In the genomic region with DNA sequence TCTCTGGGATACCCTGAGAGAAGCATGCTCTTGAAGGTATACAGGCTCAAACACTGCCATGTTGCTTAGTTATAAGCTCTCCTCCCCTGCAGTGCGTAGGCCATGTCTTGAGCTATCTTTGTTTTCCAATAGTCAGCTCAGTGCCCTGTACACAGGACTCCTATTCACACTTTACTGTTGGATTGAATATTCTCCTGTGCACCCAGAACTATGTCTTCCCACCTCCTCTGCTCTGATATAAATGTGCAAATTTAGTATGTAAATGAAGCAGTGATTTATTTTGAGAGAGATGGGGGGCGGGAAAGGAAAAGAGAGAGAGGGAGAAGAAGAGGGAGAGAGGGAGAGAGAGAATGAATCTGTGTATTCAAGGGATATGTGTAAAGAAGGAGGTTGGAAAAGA, we compare ENCODE assay signal across 22 mouse cellular contexts.
DNase-seq lines count a peak whose midpoint lies in the region; ATAC-seq and TF ChIP-seq lines count a peak whose summit lies in the region.
"Had no signal": no experiment of that assay in that cellular context is flagged by ENCODE, and none has a peak within 500 bp of the region (broad histone marks: within the 10 kb centered on the region; RNA-seq: fewer than 3 reads in every experiment).

No protein-coding gene starts in this region.

- WGBS in heart, embryonic 12.5 days, result 90% methylated on average over 2 of the region's 2 CpGs
- WGBS in cerebellum, adult 2 months, result 88% methylated on average over 2 of the region's 2 CpGs

- H3K4me1 ChIP-seq in heart, embryonic 12.5 days (replicated peaks), result no peaks in the 10 kb centered on the region
- H3K4me1 ChIP-seq in cerebellum, adult 2 months (ENCODE audit: control insufficient read depth, insufficient read depth, low read length), result no peaks in the 10 kb centered on the region
- H3K4me1 ChIP-seq: embryonic facial prominence, embryonic 13.5 days; heart, embryonic 10.5 days; heart, embryonic 15.5 days had no signal

- no peak for ATAC-seq in heart, embryonic 12.5 days (ENCODE audit: insufficient number of reproducible peaks, low FRiP score)
- ATAC-seq: forebrain, embryonic 16.5 days had no signal

- H3K36me3 ChIP-seq in heart, embryonic 12.5 days, result no peaks in the 10 kb centered on the region
- H3K36me3 ChIP-seq: embryonic facial prominence, embryonic 13.5 days; forebrain, embryonic 12.5 days; heart, embryonic 10.5 days; heart, embryonic 15.5 days; hindbrain, embryonic 10.5 days had no signal

- intact Hi-C loops in left cerebral cortex, postnatal 14 days (cut with DNase I), result no loop called here
- intact Hi-C loops in heart, postnatal 25 days (cut with DNase I), result no loop called here

- TF ChIP-seq CTCF in cerebellum, adult 2 months (IDR thresholded peaks at IDR 0.05; ENCODE audit: borderline replicate concordance, insufficient read depth, low read depth, low read length), result no peak

- DNase-seq in right cerebral cortex, adult 2 months (ENCODE audit: low spot score in 2 of 2), result peak; percentile 37 to 48
- DNase-seq in right cerebral cortex, postnatal 14 days, result no peak
- peak; percentile 17 to 65 for DNase-seq in frontal cortex, postnatal 36 days (ENCODE audit: low spot score in 2 of 2)
- peak; percentile 20 to 63 for DNase-seq in left cerebral cortex, postnatal 14 days (ENCODE audit: low spot score in 2 of 2)
- no peak for DNase-seq in heart, postnatal 25 days (ENCODE audit: low spot score)
- DNase-seq in cerebellum, adult 2 months, result no peak
- DNase-seq: adrenal gland, adult 8-10 months; adrenal gland, postnatal 36 days; cerebellum, adult 11 months; cerebellum, adult 9-10 months; cerebellum, postnatal 25 days; gastrocnemius, postnatal 10 days; heart, adult 18-20 months; heart, postnatal 14 days had no signal

- no peak overlapping the region for H3K4me3 ChIP-seq in heart, embryonic 12.5 days
- H3K4me3 ChIP-seq in cerebellum, adult 2 months (replicated peaks; ENCODE audit: insufficient read depth, low read depth, low read length), result no peak overlapping the region
- H3K4me3 ChIP-seq: embryonic facial prominence, embryonic 13.5 days; forebrain, embryonic 12.5 days; heart, embryonic 10.5 days; heart, embryonic 15.5 days; hindbrain, embryonic 10.5 days had no signal

- H3K4me2 ChIP-seq in heart, embryonic 12.5 days, result no peak overlapping the region
- H3K4me2 ChIP-seq: embryonic facial prominence, embryonic 13.5 days; forebrain, embryonic 12.5 days; heart, embryonic 15.5 days; hindbrain, embryonic 14.5 days had no signal

- H3K27me3 ChIP-seq in heart, embryonic 12.5 days (replicated peaks), result no peaks in the 10 kb centered on the region
- H3K27me3 ChIP-seq in cerebellum, adult 2 months (ENCODE audit: control insufficient read depth, insufficient read depth, low read length), result no peaks in the 10 kb centered on the region
- H3K27me3 ChIP-seq: embryonic facial prominence, embryonic 13.5 days; heart, embryonic 15.5 days had no signal

- no peak overlapping the region for H3K27ac ChIP-seq in heart, embryonic 12.5 days (ENCODE audit: poor library complexity, severe bottlenecking)
- H3K27ac ChIP-seq in cerebellum, adult 2 months (ENCODE audit: insufficient read depth, low read length), result no peak overlapping the region
- H3K27ac ChIP-seq: embryonic facial prominence, embryonic 13.5 days; forebrain, embryonic 12.5 days; heart, embryonic 10.5 days; heart, embryonic 15.5 days; hindbrain, embryonic 10.5 days; hindbrain, embryonic 14.5 days had no signal

- no peaks in the 10 kb centered on the region; the same call in 1 of the 2 replicates for H3K9me3 ChIP-seq in heart, embryonic 12.5 days (replicated peaks)
- H3K9me3 ChIP-seq: embryonic facial prominence, embryonic 13.5 days; forebrain, embryonic 12.5 days; heart, embryonic 10.5 days; heart, embryonic 15.5 days had no signal

- no peak overlapping the region for H3K9ac ChIP-seq in heart, embryonic 12.5 days
- H3K9ac ChIP-seq: embryonic facial prominence, embryonic 13.5 days; forebrain, embryonic 12.5 days; heart, embryonic 15.5 days; hindbrain, embryonic 14.5 days had no signal

- no peak for TF ChIP-seq POLR2A in cerebellum, adult 2 months (IDR thresholded peaks at IDR 0.05; ENCODE audit: borderline replicate concordance, insufficient read depth, low read length)

Comparison
In these comparisons a context has a peak if more than half of its experiments do, and no peak if none do; other contexts are left out.
1. DNase-seq: peak in right cerebral cortex, adult 2 months (2 of 2), frontal cortex, postnatal 36 days (2 of 2) and left cerebral cortex, postnatal 14 days (2 of 2); none in right cerebral cortex, postnatal 14 days (single experiment), heart, postnatal 25 days (single experiment) and cerebellum, adult 2 months (0 of 2).